Mouse (Mus musculus) neural tube, embryonic 12.5 days (tissue): ENCODE measurements around the gene Dolk. TPM values are rescaled to one million over a fixed set of nuclear protein-coding genes. Genes with fewer than 3 reads are reported as not detected.

Source experiments
- ATAC-seq: fragments of 200-750 bp; cut with Nextera tagmentation; 2 replicates; pipeline ENCODE4 v1.8.0; 2017; ENCODE audit warnings: low read depth, mild to moderate bottlenecking, moderate TSS enrichment, moderate library complexity; ENCODE audit not compliant: low FRiP score
- H3K27ac ChIP-seq: fragments of 300-500 bp; sonication (generic); 2 replicates; pipeline ENCODE4 v1.5.1; 2016
- H3K27me3 ChIP-seq: fragments of 300-500 bp; sonication (generic); replicated peaks from 2 replicates; pipeline ENCODE4 v1.6.1; 2016; ENCODE audit warnings: mild to moderate bottlenecking
- H3K36me3 ChIP-seq: fragments of 300-500 bp; sonication (generic); 2 replicates; pipeline ENCODE4 v1.6.1; 2016; ENCODE audit warnings: mild to moderate bottlenecking
- H3K4me1 ChIP-seq: fragments of 300-500 bp; sonication (generic); 2 replicates; pipeline ENCODE4 v1.6.1; 2016
- H3K4me2 ChIP-seq: fragments of 300-500 bp; sonication (generic); replicated peaks from 2 replicates; pipeline ENCODE4 v1.6.1; 2016; ENCODE audit warnings: mild to moderate bottlenecking
- H3K4me3 ChIP-seq: fragments of 300-500 bp; sonication (generic); 2 replicates; pipeline ENCODE4 v1.5.1; 2016
- H3K9ac ChIP-seq: fragments of 300-500 bp; sonication (generic); 2 replicates; pipeline ENCODE4 v1.6.1; 2016; ENCODE audit warnings: mild to moderate bottlenecking
- H3K9me3 ChIP-seq: fragments of 300-500 bp; sonication (generic); 2 replicates; pipeline ENCODE4 v1.6.1; 2016; ENCODE audit warnings: mild to moderate bottlenecking
- WGBS: fragments of 180-500 bp; shearing (Covaris S2); methylation state at CpG from one replicate; pipeline ENCODE4 v1.1.7; 2016; 5-methylcytosine and 5-hydroxymethylcytosine counted together
- polyA plus RNA-seq: library from polyadenylated mRNA; unstranded; fragments of >200 nt; fragmentation: Nextera tagmentation; extraction: Ambion mirVana; gene quantifications from 2 replicates; pipeline ENCODE4 v1.2.1, GENCODE M21; 2016

Dolk gene
- polyA plus RNA-seq, 1 experiment from 2014 or later: 28.8 TPM

DNA sequence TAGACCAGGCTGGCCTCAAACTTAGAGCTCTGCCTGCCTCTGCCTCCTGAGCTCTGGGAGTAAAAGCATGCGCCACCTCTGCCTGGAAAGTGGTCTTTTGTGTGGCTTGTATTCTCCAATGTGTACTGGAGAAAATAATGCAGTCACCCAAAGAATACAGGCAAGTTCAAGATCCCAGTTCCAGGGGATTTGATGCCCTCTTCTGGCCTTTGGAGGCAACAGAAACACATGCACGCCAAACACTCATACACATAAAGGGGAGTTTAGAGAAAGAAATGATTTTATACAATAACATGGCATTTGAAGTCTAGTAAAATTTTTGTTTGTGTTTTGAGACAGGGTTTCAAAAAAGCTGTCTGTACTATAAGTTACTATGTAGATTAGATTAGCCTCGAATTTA is 13.4 kb upstream of the Dolk start:
- Histone ChIP-seq H3K4me1 (no peaks in the 10 kb centered on the region), H3K9ac (no peak overlapping the region), H3K27me3 (no peaks in the 10 kb centered on the region), H3K4me3 (no peak overlapping the region), H3K9me3 (no peaks in the 10 kb centered on the region), H3K27ac (no peak overlapping the region), H3K4me2 (no peak overlapping the region), H3K36me3 (peaks cover 75% of the 10 kb centered on the region)
- ATAC-seq: no peak
- 85% methylated on average over 3 of the region's 3 CpGs for WGBS

GRCm38 (mm10) chr2:30287027-30287373 is 866 bp upstream of the Dolk start:
- Histone ChIP-seq H3K27me3 (no peaks in the 10 kb centered on the region), H3K4me3 (peak overlapping the region; percentile 96), H3K9me3 (no peaks in the 10 kb centered on the region), H3K4me1 (peaks cover 23% of the 10 kb centered on the region), H3K4me2 (peak overlapping the region; percentile 98), H3K27ac (no peak overlapping the region), H3K9ac (peak overlapping the region; percentile 88), H3K36me3 (peaks cover 8% of the 10 kb centered on the region; the same call in 1 of the 2 replicates)
- no peak for ATAC-seq
- WGBS: under 1% methylated on average over 10 of the region's 10 CpGs

DNA sequence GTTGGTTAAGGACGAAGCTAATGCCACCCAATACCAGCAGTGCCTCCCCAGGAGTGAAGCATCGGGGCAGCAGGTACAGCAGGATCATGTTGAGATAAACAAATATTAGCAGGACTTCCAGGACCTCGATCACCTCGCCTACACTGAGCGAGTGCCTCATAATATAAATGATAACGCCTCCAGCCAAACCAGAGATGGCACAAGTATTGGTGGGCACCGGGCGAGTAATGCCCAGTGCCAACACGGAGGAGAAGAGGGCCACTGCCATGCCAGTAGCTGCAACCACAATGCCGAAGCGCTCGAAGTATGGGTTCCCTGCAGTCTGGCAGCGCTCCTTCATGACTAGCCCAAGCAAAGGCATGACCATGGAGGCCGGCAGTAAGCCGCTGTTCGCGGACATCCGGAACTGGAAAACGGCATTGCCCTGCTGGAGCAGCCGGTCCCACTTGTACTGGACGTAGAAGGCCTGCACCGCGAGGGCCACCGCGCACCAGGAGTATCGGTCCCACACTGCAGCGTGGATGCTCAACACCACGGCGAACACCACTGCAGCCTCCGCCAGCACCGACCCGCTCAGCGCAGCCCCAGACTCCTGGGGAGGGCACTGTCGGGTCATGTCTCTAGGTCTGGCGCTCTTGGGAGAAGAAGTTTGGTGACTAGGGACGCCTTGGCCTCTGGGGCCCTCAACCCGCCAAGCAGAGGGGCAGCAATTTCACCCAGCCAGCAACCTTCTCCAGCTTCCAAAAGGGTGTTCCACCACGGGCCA is 535 bp downstream of the Dolk start:
- Histone ChIP-seq H3K4me2 (peak overlapping the region; percentile 98), H3K36me3 (peaks cover 7% of the 10 kb centered on the region; the same call in 1 of the 2 replicates), H3K27me3 (no peaks in the 10 kb centered on the region), H3K4me3 (peak overlapping the region; percentile 96), H3K4me1 (peaks cover 23% of the 10 kb centered on the region), H3K9ac (peak overlapping the region; percentile 88), H3K9me3 (no peaks in the 10 kb centered on the region), H3K27ac (no peak overlapping the region)
- 18% methylated on average over 38 of the region's 38 CpGs for WGBS
- peak; percentile 78 for ATAC-seq

GRCm38 (mm10) chr2:30285004-30285403 is 1.1 kb downstream of the Dolk start:
- ATAC-seq: no peak
- H3K27ac ChIP-seq: no peak overlapping the region
- no peaks in the 10 kb centered on the region for H3K9me3 ChIP-seq
- peak overlapping the region; percentile 96; the same call in 1 of the 2 replicates for H3K4me3 ChIP-seq
- 89% methylated on average over 5 of the region's 5 CpGs for WGBS
- peak overlapping the region; percentile 98 for H3K4me2 ChIP-seq
- H3K36me3 ChIP-seq: peaks cover 3% of the 10 kb centered on the region; the same call in 1 of the 2 replicates
- 0 out of 2 replicates have a peak overlapping the region, but pooled peaks have one; percentile 88 for H3K9ac ChIP-seq
- peaks cover 23% of the 10 kb centered on the region for H3K4me1 ChIP-seq
- no peaks in the 10 kb centered on the region for H3K27me3 ChIP-seq

- peaks cover 23% of the 10 kb centered on the region for H3K4me1 ChIP-seq
- H3K9ac ChIP-seq: no peak overlapping the region
- no peak overlapping the region for H3K27ac ChIP-seq
- no peak overlapping the region for H3K4me2 ChIP-seq
- no peak overlapping the region for H3K4me3 ChIP-seq
- H3K9me3 ChIP-seq: no peaks in the 10 kb centered on the region
- peaks cover under 1% of the 10 kb centered on the region; the same call in 1 of the 2 replicates for H3K36me3 ChIP-seq
- no peaks in the 10 kb centered on the region for H3K27me3 ChIP-seq
- WGBS: 92% methylated on average over 2 of the region's 2 CpGs
- no peak for ATAC-seq
Measured at GRCm38 (mm10) chr2:30283193-30283592, 2.9 kb downstream of the Dolk start.

GRCm38 (mm10) chr2:30281651-30282050 is 4.5 kb downstream of the Dolk start:
- H3K4me1 ChIP-seq: peaks cover 12% of the 10 kb centered on the region
- no peaks in the 10 kb centered on the region for H3K27me3 ChIP-seq
- no peak overlapping the region for H3K4me2 ChIP-seq
- ATAC-seq: no peak
- no peak overlapping the region for H3K9ac ChIP-seq
- peaks cover 6% of the 10 kb centered on the region; the same call in 1 of the 2 replicates for H3K36me3 ChIP-seq
- H3K27ac ChIP-seq: no peak overlapping the region
- WGBS: 78% methylated on average over 3 of the region's 3 CpGs
- H3K4me3 ChIP-seq: no peak overlapping the region
- H3K9me3 ChIP-seq: no peaks in the 10 kb centered on the region

DNA sequence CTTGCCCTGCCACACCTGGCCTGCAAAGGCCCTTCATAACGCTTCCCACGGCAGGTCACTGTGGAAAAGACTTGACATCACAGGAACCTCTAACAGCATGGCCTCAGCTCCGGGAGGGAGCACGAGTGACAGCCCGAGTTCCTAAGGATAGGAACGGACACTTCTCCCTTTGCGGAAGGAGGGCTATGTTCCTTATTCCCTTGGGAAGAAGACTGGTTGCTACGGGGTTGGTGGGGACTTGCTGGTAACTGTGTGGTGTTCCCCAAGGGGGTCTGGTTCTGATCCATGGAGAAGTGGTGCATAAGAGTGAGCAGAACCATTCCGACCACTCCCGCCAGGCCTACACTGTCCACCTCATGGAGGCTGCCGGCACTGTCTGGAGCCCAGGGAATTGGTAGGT is 5.4 kb downstream of the Dolk start, which contains the start of gene Gm28038:
Gm28038 (plus strand) TSS at position 301 of the 400 bp plus-strand sequence.
- peaks cover 6% of the 10 kb centered on the region; the same call in 1 of the 2 replicates for H3K36me3 ChIP-seq

GRCm38 (mm10) chr2:30270134-30270533 is 16.0 kb downstream of the Dolk start:
- ATAC-seq: no peak
- WGBS: 64% methylated on average over 1 of the region's 1 CpGs
- Histone ChIP-seq H3K9ac (no peak overlapping the region), H3K27me3 (no peaks in the 10 kb centered on the region), H3K9me3 (no peaks in the 10 kb centered on the region), H3K4me1 (peaks cover 11% of the 10 kb centered on the region), H3K27ac (no peak overlapping the region), H3K4me3 (no peak overlapping the region), H3K4me2 (no peak overlapping the region), H3K36me3 (0 out of 2 replicates have a peak, but pooled peaks cover 1% of the 10 kb centered on the region)

More for the DNA sequence above, 5.4 kb downstream of the Dolk start, which contains the start of gene Gm28038:
- Histone ChIP-seq H3K27ac (no peak within 1 kb of the TSS), H3K9ac (0 out of 2 replicates have a peak within 1 kb of the TSS, but pooled peaks have one; percentile 3), H3K4me3 (no peak within 1 kb of the TSS), H3K4me2 (no peak within 1 kb of the TSS), H3K27me3 (no peaks in the 10 kb centered on the region), H3K4me1 (peaks cover 11% of the 10 kb centered on the region), H3K9me3 (no peaks in the 10 kb centered on the region)
- 94% methylated on average over 11 of the region's 11 CpGs for WGBS
- ATAC-seq: no peak

GRCm38 (mm10) chr2:30269241-30269990 is 16.7 kb downstream of the Dolk start:
- Histone ChIP-seq H3K9me3 (no peaks in the 10 kb centered on the region), H3K4me1 (peaks cover 12% of the 10 kb centered on the region), H3K4me3 (no peak overlapping the region), H3K27me3 (no peaks in the 10 kb centered on the region), H3K4me2 (no peak overlapping the region), H3K9ac (no peak overlapping the region), H3K27ac (no peak overlapping the region), H3K36me3 (peaks cover 8% of the 10 kb centered on the region)
- 89% methylated on average over 17 of the region's 17 CpGs for WGBS
- no peak for ATAC-seq

GRCm38 (mm10) chr2:30268371-30268770 is 17.8 kb downstream of the Dolk start:
- Histone ChIP-seq H3K36me3 (peaks cover 19% of the 10 kb centered on the region), H3K9ac (no peak overlapping the region), H3K4me1 (peaks cover 12% of the 10 kb centered on the region), H3K27me3 (no peaks in the 10 kb centered on the region), H3K4me3 (no peak overlapping the region), H3K4me2 (no peak overlapping the region), H3K27ac (no peak overlapping the region), H3K9me3 (no peaks in the 10 kb centered on the region)
- no peak for ATAC-seq
- WGBS: 58% methylated on average over 4 of the region's 4 CpGs

- peaks cover 24% of the 10 kb centered on the region for H3K36me3 ChIP-seq
- H3K9me3 ChIP-seq: no peaks in the 10 kb centered on the region
- ATAC-seq: no peak
- H3K9ac ChIP-seq: no peak overlapping the region
- no peaks in the 10 kb centered on the region for H3K27me3 ChIP-seq
- WGBS: 94% methylated on average over 2 of the region's 2 CpGs
- H3K4me2 ChIP-seq: no peak overlapping the region
- no peak overlapping the region for H3K4me3 ChIP-seq
- H3K27ac ChIP-seq: no peak overlapping the region
- H3K4me1 ChIP-seq: peaks cover 12% of the 10 kb centered on the region
Measured at GRCm38 (mm10) chr2:30267466-30267865, 18.7 kb downstream of the Dolk start.

DNA sequence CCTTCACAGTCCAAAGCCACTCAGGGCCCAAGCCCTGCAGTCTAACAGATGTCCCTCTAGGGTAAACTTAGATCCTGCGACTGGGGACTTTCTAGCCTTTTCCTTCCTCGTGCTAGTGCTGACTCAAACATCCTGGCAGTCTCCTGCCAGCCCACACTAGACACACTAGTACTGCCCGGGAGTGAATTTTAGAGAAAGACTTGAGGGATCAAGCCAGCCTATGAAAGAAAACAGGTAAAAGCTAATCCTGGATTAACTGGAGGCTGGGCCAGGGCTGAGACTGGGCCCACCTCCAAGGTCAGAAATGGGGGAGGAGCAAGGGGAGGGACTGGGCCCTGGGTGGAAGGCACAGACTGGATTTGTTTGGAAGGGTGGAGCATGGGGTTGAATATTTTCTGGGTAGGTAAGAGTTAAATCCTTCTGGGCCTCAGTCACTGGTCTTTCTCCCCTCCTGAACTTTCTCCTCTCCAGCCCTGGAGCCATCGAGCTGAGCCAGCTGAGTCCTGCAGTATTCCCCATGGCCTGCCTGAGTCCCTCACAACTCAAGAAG is 19.7 kb downstream of the Dolk start:
- no peak for ATAC-seq
- Histone ChIP-seq H3K4me2 (no peak overlapping the region), H3K27ac (no peak overlapping the region), H3K4me1 (peaks cover 12% of the 10 kb centered on the region), H3K27me3 (no peaks in the 10 kb centered on the region), H3K4me3 (no peak overlapping the region), H3K36me3 (peaks cover 34% of the 10 kb centered on the region), H3K9ac (no peak overlapping the region), H3K9me3 (no peaks in the 10 kb centered on the region)
- 30% methylated on average over 4 of the region's 4 CpGs for WGBS
